Mouse (Mus musculus) urinary bladder, postnatal 10 days (tissue): ENCODE results near the gene Gm44511.
"Not testable (repeated sequence)": the region's sequence is repeated elsewhere in the genome, so short reads cannot be mapped to it uniquely, and the experiment has no call there.

ENCODE experiments used
- DNase-seq: peaks from one replicate; pipeline ENCODE4 v3.0.0; 2022; ENCODE audit warnings: low spot score

The Gm44511 gene

GRCm38 (mm10) chr6:128840669-128841068, 14.6 kb upstream of the Gm44511 start:
- not testable (repeated sequence) for DNase-seq

- DNase-seq, result no peak
Observed at GRCm38 (mm10) chr6:128839921-128840320, 13.8 kb upstream of the Gm44511 start.

GRCm38 (mm10) chr6:128839266-128839771, 13.2 kb upstream of the Gm44511 start:
- DNase-seq, result no peak

GRCm38 (mm10) chr6:128838342-128839265, 12.5 kb upstream of the Gm44511 start:
- DNase-seq, result peak; percentile 73

GRCm38 (mm10) chr6:128837454-128838341, 11.6 kb upstream of the Gm44511 start:
- no peak for DNase-seq

GRCm38 (mm10) chr6:128836955-128837334, 10.8 kb upstream of the Gm44511 start:
- no peak for DNase-seq

GRCm38 (mm10) chr6:128836191-128836954, 10.3 kb upstream of the Gm44511 start:
- no peak for DNase-seq

- no peak for DNase-seq
Observed at GRCm38 (mm10) chr6:128835571-128835970, 9.5 kb upstream of the Gm44511 start.

GRCm38 (mm10) chr6:128833046-128833445, 6.9 kb upstream of the Gm44511 start:
- DNase-seq, result no peak

- no peak for DNase-seq
Observed at GRCm38 (mm10) chr6:128829837-128830236, 3.7 kb upstream of the Gm44511 start.

GRCm38 (mm10) chr6:128826781-128827180, 666 bp upstream of the Gm44511 start:
- no peak for DNase-seq

GRCm38 (mm10) chr6:128818083-128818802, 7.9 kb downstream of the Gm44511 start:
- DNase-seq, result no peak

- DNase-seq, result no peak
Observed at GRCm38 (mm10) chr6:128808532-128808931, 17.6 kb downstream of the Gm44511 start.

- DNase-seq, result no peak
Observed at GRCm38 (mm10) chr6:128807021-128807420, 19.1 kb downstream of the Gm44511 start.

GRCm38 (mm10) chr6:128804823-128805640, 21.1 kb downstream of the Gm44511 start:
- not testable (repeated sequence) for DNase-seq

GRCm38 (mm10) chr6:128802999-128803857, 22.9 kb downstream of the Gm44511 start:
- peak; percentile 84 for DNase-seq

GRCm38 (mm10) chr6:128802557-128802956, 23.6 kb downstream of the Gm44511 start:
- no peak for DNase-seq

GRCm38 (mm10) chr6:128800696-128801095, 25.4 kb downstream of the Gm44511 start:
- DNase-seq, result not testable (repeated sequence)

GRCm38 (mm10) chr6:128799896-128800270, 26.2 kb downstream of the Gm44511 start:
- DNase-seq, result no peak
